Mouse (Mus musculus): Measurements from ENCODE around the gene Plxnd1. TPM values are rescaled to one million over a fixed set of nuclear protein-coding genes. Genes with fewer than 3 reads are reported as not detected.

The Plxnd1 gene
- polyA plus RNA-seq, 1 experiment: 28.4 TPM

DNA sequence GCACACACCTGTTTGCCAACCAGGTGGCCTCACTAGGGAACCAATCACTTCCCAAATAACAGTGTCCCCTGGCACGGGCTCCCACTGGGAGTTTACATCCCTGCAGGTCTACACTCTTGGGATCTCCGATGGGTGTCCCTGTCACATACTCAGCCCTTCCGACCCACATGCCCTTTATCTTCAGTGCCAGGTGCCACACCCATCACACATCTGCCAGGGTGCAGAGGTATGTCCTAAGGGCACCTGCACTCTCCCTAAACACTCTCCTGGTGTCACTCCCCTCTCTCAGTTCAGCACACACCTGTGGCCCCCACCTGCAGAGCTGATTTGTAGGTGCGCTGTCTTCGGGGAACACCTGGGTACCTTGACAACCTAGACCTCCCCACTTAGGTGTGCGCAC is 1.8 kb downstream of the Plxnd1 start:
- H3K4me1 ChIP-seq (ENCODE audit: control insufficient read depth, insufficient read depth, low read length): peaks cover 2% of the 10 kb centered on the region; the same call in 1 of the 2 replicates
- TF ChIP-seq CTCF (IDR thresholded peaks at IDR 0.05; ENCODE audit: borderline replicate concordance, insufficient read depth, low read length): no peak
- TF ChIP-seq POLR2A (IDR thresholded peaks at IDR 0.05; ENCODE audit: low read depth, low read length): no peak

GRCm38 (mm10) chr6:115991881-115992620 is 2.8 kb downstream of the Plxnd1 start:
- Histone ChIP-seq H3K4me3 (ENCODE audit: insufficient read depth, low read length) (0 out of 2 replicates have a peak overlapping the region, but pooled peaks have one; percentile 1), H3K4me1 (ENCODE audit: control insufficient read depth, insufficient read depth, low read length) (peaks cover 2% of the 10 kb centered on the region; the same call in 1 of the 2 replicates), H3K27ac (ENCODE audit: insufficient read depth, low read length) (peak overlapping the region; percentile 38)
- TF ChIP-seq POLR2A (IDR thresholded peaks at IDR 0.05; ENCODE audit: low read depth, low read length) (no peak), CTCF (IDR thresholded peaks at IDR 0.05; ENCODE audit: borderline replicate concordance, insufficient read depth, low read length) (no peak)

More for the DNA sequence above, 1.8 kb downstream of the Plxnd1 start:
- Histone ChIP-seq H3K27ac (ENCODE audit: insufficient read depth, low read length) (no peak overlapping the region), H3K4me3 (ENCODE audit: insufficient read depth, low read length) (peak overlapping the region; percentile 22)

GRCm38 (mm10) chr6:115991108-115991880 is 3.5 kb downstream of the Plxnd1 start:
- Histone ChIP-seq H3K4me1 (ENCODE audit: control insufficient read depth, insufficient read depth, low read length) (peaks cover 2% of the 10 kb centered on the region; the same call in 1 of the 2 replicates), H3K4me3 (ENCODE audit: insufficient read depth, low read length) (0 out of 2 replicates have a peak overlapping the region, but pooled peaks have one; percentile 1), H3K27ac (ENCODE audit: insufficient read depth, low read length) (peak overlapping the region; percentile 38)
- no peak for TF ChIP-seq POLR2A (IDR thresholded peaks at IDR 0.05; ENCODE audit: low read depth, low read length)
- no peak for TF ChIP-seq CTCF (IDR thresholded peaks at IDR 0.05; ENCODE audit: borderline replicate concordance, insufficient read depth, low read length)

GRCm38 (mm10) chr6:115990479-115990878 is 4.3 kb downstream of the Plxnd1 start:
- Histone ChIP-seq H3K4me3 (ENCODE audit: insufficient read depth, low read length) (no peak overlapping the region), H3K4me1 (ENCODE audit: control insufficient read depth, insufficient read depth, low read length) (no peaks in the 10 kb centered on the region; the same call in 1 of the 2 replicates), H3K27ac (ENCODE audit: insufficient read depth, low read length) (no peak overlapping the region)
- TF ChIP-seq POLR2A (IDR thresholded peaks at IDR 0.05; ENCODE audit: low read depth, low read length) (no peak), CTCF (IDR thresholded peaks at IDR 0.05; ENCODE audit: borderline replicate concordance, insufficient read depth, low read length) (no peak)

DNA sequence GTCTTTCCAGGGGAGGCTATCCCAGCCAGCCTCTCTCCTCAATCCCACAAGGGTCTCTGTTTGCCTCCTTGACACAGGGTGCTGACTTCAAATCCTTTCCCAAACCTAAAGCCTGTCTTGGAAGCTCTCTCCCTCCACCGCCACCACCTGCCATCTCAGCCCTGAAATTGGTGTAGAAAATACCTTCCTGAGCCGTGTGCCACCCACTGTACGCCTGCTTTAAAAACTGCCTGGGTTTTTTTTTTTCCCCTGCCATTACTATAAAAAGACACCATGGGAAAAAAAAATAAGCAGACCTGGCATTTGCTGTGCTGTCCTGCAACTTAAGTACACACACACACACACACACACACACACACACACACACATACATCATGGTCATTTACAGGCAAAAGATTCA is 4.7 kb downstream of the Plxnd1 start:
- no peaks in the 10 kb centered on the region; the same call in 1 of the 2 replicates for H3K4me1 ChIP-seq (ENCODE audit: control insufficient read depth, insufficient read depth, low read length)
- H3K27ac ChIP-seq (ENCODE audit: insufficient read depth, low read length): no peak overlapping the region
- H3K4me3 ChIP-seq (ENCODE audit: insufficient read depth, low read length): no peak overlapping the region
- TF ChIP-seq POLR2A (IDR thresholded peaks at IDR 0.05; ENCODE audit: low read depth, low read length) (no peak), CTCF (IDR thresholded peaks at IDR 0.05; ENCODE audit: borderline replicate concordance, insufficient read depth, low read length) (no peak)

DNA sequence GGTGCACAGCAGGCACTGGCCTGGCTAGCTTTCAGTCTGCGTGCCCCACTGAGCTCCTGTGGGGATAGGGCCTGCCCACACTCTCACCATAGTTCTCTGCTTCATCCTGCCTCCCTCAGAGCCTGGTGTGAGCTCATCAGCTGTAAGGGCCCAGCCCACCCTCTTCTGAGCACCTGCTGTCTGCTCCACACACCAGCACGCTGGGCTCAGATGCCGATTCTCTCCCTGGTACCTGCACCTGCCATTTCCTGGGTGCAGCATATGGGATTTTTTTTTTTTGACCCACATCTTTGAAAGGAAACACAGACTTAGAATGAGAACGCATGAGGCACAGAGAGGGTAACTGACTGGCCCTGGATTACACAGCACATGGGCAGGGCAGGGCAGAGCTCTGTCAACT is 5.2 kb downstream of the Plxnd1 start:
- Histone ChIP-seq H3K4me1 (ENCODE audit: control insufficient read depth, insufficient read depth, low read length) (no peaks in the 10 kb centered on the region; the same call in 1 of the 2 replicates), H3K4me3 (ENCODE audit: insufficient read depth, low read length) (no peak overlapping the region), H3K27ac (ENCODE audit: insufficient read depth, low read length) (no peak overlapping the region)
- no peak for TF ChIP-seq POLR2A (IDR thresholded peaks at IDR 0.05; ENCODE audit: low read depth, low read length)

- Histone ChIP-seq H3K27ac (ENCODE audit: insufficient read depth, low read length) (no peak overlapping the region), H3K4me3 (ENCODE audit: insufficient read depth, low read length) (no peak overlapping the region), H3K4me1 (ENCODE audit: control insufficient read depth, insufficient read depth, low read length) (no peaks in the 10 kb centered on the region; the same call in 1 of the 2 replicates)
- no peak for TF ChIP-seq POLR2A (IDR thresholded peaks at IDR 0.05; ENCODE audit: low read depth, low read length)
- no peak for TF ChIP-seq CTCF (IDR thresholded peaks at IDR 0.05; ENCODE audit: borderline replicate concordance, insufficient read depth, low read length)
Measured at GRCm38 (mm10) chr6:115989032-115989431, 5.8 kb downstream of the Plxnd1 start.

DNA sequence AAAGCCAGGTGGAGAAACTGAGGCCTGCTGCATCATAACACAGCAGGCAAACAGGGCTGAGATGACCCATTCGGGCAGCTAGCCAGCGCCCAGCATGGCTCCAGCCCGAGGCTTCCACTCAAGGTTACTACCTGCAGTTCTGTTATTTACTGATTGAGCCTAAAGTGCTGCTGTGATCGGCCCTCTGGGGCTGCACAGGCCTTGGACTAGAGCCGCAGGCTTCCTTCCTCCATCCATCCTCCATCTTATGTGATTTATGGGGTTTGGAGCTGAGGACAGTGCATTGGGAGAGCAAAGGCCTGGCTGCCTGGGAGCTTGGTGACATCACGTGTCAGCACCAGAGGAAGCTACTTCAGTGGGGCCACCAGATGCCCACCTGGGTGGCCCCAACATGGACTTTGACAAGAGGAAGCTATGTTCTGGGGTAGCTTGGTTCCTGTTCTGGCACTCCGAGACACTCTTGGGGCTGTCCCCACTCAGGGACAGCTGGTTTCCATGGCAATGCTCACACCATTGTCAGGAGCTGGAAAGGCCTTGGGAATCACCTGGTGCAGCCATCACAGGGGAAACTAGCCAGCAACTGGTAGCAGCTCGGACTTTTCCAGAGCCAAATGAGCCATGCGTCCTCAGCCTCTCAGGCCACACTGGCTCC is 7.6 kb downstream of the Plxnd1 start:
- TF ChIP-seq POLR2A (IDR thresholded peaks at IDR 0.05; ENCODE audit: low read depth, low read length): no peak
- no peak for TF ChIP-seq CTCF (IDR thresholded peaks at IDR 0.05; ENCODE audit: borderline replicate concordance, insufficient read depth, low read length)
- Histone ChIP-seq H3K4me3 (ENCODE audit: insufficient read depth, low read length) (no peak overlapping the region), H3K27ac (ENCODE audit: insufficient read depth, low read length) (no peak overlapping the region), H3K4me1 (ENCODE audit: control insufficient read depth, insufficient read depth, low read length) (no peaks in the 10 kb centered on the region; the same call in 1 of the 2 replicates)

DNA sequence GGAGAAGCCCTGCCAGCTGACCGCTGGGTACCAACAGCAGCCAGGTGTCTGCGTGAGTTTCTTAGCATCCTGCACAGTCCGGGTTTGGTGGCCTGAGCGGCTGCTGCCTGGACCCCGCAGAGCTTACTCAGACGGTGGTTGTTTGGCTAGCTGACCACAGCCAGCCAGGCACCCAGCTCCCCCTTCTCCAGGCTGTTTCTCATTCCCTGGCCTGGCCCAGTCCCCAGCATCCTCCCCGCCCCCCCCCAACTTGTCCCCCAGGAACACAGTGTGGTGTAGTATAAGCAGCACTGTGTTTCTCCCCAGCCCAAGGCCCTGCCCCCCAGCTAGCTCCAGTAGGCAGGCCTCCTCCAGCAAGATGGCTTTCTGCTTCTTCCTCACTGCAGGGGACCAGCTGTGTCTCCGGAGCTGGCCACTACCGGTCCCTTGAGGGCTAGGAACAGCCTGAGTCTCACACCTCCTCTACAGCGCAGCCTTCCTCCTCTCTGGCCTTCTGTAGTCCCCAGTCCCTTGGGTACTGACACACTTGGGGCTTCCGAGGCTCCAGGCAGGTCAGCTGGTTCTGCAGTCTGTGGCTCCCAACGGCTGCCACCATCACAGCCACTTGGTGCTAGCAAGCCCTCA is 8.2 kb downstream of the Plxnd1 start:
- TF ChIP-seq CTCF (IDR thresholded peaks at IDR 0.05; ENCODE audit: borderline replicate concordance, insufficient read depth, low read length) (no peak), POLR2A (IDR thresholded peaks at IDR 0.05; ENCODE audit: low read depth, low read length) (no peak)
- H3K4me3 ChIP-seq (ENCODE audit: insufficient read depth, low read length): no peak overlapping the region
- no peaks in the 10 kb centered on the region; the same call in 1 of the 2 replicates for H3K4me1 ChIP-seq (ENCODE audit: control insufficient read depth, insufficient read depth, low read length)
- H3K27ac ChIP-seq (ENCODE audit: insufficient read depth, low read length): no peak overlapping the region
